Mouse (Mus musculus): ENCODE measurements at regions not wholly inside any gene's neighbourhood (a gene's known extent, or its start where the extent isn't known, plus 50 kb on each side); places are given as distances from the start of the nearest gene placed in this dataset.

DNA sequence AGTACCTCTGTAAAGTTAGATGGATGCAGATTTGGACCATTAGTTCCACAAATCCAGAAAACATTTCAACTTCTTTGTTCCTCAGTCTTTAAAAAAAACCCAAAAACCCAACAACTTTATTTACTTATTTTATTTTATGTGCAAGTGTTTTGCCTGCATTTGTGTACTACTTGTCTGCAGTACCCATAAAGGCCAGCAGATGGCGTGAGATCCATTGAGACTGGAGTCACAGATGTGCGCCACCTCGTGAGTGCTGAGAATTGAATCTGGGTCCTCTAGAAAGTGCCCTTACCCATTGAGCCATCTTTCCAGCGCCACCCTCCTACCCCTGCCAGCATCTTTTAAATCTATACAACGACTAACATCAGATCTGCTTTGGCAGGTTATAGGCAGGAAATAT, 53.0 kb downstream of the Gm12689 start:
- DNase-seq (ENCODE audit: low read depth) = peak; percentile 40

DNA sequence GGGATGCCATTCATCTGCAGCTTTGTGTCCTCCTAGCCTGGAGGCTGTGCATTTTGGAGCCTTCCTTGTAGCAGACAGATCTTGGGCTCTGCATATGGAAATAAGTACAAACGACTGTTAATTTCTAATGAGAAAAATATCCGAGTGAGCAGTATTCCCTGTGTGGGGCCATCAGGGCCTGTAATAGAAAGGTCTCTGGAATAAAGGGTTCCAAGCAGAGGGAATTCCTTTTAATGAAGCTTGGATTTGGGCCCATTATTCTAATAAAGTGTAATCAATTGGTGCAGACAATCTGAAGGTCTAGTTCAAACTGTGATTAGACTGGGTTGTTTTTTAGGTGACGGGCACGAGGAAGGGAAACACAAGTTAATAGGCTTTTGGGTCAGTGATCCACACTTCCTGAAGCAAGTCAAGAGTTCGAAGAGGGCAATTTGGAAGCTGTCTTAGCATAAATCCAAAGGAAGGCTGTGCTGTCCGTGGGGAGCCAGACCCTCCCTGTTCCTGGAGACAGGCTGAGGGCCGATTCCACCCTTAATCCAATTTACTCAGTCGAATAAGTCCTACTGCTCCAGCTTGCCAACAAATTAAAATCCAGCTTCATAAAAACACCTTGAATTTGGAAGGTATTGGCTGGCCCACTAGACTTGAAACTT, 57.5 kb downstream of the Gm12689 start:
- no peak for DNase-seq (ENCODE audit: low read depth)

DNA sequence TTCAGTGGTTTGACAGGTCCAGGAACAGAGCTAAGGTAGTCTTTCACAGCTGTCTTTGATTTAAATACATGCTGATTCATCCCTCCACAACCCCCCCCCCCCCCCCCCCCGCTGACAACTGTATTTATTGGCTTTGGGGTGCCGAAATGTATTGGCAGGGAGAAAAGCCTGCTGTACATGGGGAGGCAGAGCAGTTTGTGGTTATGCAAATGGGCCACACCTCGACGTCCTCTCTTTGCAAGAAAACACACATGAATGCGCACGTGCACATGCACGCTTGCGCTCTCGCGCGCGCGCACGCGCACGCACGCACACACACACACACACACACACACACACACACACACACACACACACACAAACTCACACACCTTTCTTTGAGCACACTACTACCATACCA, 58.5 kb downstream of the Gm12689 start:
- DNase-seq (ENCODE audit: low read depth) = peak; percentile 56

DNA sequence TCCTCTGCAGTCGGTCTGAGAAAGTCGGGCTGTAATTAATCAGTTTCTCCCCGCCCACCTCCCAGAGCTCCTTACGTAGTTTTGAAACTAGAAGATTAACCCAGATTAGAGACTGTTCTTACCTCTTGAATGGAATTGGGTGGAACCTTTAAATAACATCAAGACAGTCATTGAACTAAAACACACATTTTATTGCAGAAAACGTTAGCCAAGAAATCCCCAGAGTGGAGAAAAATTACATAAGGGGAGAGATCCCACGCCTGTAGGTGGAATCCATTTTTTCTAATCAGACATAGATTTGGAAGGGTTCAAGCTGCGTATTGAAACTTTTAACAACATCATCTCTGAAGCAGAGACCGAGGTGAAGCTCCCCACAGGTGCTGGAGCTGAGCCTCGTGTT, 59.1 kb downstream of the Gm12689 start:
- DNase-seq (ENCODE audit: low read depth) = no peak

DNA sequence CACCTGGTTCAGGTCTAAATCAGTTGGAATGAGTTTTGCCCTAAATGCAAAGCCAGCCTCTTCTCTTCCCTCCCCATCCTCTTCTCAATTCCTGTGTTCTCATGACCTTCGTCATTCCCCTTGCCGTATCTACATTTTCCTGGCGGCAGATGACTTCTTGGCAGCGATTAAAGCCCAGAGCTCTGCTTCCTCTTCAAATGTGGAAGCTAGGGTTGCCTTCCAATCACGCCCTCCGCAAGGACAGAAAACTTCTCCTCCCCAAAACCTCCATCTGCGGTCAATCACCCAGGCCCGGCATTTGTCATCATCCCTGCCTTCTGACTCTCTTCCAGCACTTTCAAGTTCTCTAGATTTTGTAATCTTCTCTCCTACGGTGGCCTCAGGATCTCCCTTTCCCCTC, 72.3 kb downstream of the Gm12689 start:
- no peak for DNase-seq (ENCODE audit: low read depth)

DNA sequence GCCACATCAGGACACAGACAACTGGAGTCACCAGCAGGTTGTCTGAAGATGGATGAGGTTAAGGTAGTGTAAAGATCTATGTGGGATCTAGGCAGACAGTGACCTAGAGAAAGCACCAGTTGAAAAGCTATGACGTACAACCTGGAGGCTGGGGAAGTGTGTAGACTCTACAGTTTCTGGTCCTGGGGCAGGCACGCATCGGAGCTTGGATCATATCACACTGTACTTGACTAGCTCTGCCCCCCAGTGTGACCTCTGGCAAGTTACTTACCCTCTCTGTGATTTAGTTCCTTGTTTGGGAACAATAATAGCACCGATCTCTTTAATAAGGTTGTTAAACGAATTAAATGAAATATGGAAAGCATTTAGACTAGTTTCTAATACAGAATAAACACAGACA, 75.5 kb downstream of the Gm12689 start:
- DNase-seq (ENCODE audit: low read depth) = no peak

DNA sequence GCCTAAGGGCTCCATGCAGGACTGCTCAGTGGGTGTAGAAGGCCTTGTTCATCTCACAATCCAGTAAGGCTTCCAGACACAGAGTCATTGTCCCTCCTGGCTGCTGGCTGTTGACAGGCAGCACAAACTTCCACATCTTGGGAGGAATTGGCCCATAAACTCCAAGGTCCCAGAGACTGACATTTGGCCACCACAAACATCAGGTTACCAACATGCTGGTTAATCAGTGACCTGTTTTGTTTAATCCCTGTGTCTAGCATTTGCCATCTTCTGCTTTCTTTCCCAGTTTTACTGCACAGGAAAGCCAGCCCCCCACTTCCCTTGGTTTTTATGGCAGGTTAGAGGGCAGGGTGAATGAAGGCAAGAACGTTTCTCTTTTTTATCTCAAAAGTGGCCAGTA, 80.5 kb downstream of the Gm12689 start:
- DNase-seq (ENCODE audit: low read depth) = no peak

DNA sequence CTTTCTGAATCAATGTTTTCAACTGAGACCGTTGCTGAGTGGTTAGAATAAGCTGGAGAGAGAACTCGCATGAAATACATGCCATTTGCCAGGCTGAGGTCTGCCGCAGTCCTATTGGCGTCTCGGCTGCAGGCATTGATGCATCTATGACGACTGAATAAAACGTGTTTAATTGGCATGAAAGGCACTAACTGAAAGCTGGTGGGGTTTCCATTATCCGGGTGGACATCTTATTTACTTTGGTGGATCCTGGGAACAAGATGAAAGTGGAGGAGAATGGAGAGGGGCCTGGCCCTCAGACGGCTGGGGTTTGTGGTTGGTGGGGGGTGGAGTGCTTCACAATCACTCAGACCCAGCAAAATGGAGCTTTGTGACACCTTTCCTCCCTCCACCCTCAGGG, 81.2 kb downstream of the Gm12689 start:
- no peak for DNase-seq (ENCODE audit: low read depth)

DNA sequence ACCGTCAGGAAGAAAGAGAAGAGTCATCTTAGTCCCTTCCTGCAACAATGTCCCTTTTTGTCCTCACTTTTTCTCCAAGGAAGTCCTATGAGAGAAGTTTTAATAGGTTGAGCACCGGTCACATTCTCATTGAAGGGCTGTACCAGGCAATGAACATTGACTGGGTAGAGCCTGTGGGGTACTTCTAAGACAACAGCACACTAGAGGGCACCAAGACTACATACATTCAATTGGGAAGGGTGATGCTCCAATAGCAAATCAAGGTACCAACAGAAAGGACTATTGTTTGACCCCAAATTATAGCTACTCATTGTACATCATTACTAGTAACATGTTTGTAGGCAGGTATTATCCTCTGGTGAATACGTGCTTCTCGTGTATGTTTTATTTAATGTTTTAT, 84.3 kb downstream of the Gm12689 start:
- peak; percentile 34 for DNase-seq (ENCODE audit: low read depth)

DNA sequence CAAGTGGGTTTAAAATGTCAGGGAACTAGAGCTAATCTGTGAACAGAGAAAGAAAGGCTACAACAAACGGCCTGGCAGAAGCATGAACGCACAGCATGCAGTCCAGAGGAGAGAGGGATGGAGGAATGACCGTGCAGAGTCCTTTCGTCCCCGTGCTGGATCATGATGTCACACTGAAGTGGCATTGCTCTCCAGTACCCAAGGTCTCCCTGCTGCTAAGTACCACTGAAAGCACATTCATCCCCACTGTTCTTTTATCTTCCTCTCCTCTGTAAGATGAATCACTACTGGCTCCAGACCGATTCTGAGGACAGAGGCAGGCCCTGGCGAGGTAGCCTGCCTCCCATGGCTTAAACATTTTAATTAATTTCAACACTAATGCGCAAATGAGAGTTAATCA, 89.7 kb downstream of the Gm12689 start:
- DNase-seq (ENCODE audit: low read depth) = no peak

DNA sequence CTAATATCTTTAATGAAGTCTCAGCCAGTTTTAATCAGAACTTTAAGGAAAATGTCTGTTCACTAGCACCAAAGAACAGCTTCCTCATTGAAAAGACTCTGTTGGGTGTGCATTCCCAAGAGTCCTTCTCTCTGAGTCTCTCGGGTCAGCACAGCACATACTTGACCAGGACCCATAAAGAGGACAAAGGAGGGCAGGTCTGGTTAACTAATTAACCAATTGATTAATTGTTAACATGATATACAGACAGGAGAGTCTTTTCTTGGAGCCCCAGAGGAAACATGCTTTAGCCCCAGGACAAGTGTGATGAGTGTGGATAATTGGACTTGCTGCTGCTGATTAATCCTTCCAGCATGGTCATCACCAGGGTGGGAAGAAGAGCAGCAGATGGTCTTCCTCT, 93.7 kb downstream of the Gm12689 start:
- no peak for DNase-seq (ENCODE audit: low read depth)

DNA sequence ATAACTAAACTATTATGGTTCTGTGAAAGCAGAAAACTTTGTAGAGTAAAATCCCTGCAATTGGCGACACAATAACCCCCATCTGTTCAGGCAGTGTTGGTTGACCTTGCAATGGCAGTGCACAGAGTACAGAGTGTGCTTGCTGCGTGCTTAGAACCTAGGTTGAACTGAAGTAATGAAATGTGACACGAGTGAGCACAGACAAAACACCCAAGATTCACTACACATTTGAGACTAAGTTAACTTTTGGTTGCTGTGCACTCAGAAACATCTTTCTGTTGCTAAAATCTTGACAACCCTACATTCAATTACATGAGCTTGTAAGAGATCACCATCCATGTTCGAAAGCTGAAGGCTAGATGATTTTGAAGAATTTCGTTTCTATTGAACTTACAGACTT, 97.3 kb downstream of the Gm12689 start:
- DNase-seq (ENCODE audit: low read depth) = no peak

DNA sequence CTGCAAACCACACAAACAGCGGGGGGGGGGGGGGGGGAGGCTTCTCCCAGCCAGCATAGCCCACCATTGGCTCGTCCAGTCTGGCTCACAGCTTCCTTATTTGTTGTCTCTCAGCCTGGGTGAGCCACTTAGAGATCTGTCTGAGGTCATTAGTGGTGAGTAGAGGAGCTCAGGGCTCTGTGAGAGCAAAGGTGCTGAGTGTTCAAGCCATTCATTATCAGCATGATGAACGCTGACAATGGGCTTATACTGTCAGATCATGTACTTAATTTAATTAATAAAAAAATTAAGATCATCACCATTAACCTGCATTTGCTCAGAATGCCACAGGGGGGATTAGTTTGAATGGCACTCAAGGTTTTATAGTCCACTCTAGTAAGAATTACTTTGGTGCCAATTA, 98.5 kb downstream of the Gm12689 start:
- DNase-seq (ENCODE audit: low read depth) = no peak

DNA sequence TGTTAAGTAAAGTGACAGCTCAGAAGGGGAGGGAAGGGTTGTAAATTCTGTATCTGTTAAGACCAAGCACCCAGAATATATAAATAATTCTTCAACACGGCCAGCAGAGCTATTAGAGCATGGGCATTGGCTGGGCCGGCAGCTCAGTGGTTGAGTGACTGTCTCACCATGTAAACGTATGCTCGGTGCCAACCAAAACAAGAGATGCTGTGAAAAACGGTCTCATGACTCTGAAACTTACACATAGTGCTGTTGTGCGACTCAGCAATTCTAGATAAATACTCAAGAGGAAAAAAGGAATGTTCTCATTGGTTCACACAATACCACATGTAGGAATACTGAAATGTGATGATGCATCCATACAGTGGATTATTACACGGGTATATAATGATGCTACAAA, 111.8 kb downstream of the Gm12689 start:
- DNase-seq (ENCODE audit: low read depth) = peak; percentile 66

DNA sequence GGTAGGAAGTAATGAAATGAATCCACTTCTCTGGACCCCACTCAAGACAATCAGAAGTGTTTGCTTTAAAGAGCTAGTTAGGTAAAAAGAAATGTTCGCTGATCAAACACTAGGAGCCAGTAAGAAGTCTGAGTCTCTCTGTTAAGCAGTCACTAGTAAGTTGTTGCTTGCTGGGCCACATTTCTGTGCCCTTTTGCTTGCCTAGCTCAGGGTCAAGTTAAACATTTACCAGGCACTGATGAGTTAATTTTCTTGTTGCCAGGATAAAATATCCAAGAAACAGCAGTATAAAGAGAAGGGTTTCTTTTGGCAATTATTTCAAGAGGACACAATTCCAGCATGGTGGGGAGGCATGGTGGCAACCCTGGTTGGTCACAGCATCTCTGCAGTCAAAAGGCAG, 127.7 kb downstream of the Gm12689 start:
- no peak for DNase-seq (ENCODE audit: low read depth)

DNA sequence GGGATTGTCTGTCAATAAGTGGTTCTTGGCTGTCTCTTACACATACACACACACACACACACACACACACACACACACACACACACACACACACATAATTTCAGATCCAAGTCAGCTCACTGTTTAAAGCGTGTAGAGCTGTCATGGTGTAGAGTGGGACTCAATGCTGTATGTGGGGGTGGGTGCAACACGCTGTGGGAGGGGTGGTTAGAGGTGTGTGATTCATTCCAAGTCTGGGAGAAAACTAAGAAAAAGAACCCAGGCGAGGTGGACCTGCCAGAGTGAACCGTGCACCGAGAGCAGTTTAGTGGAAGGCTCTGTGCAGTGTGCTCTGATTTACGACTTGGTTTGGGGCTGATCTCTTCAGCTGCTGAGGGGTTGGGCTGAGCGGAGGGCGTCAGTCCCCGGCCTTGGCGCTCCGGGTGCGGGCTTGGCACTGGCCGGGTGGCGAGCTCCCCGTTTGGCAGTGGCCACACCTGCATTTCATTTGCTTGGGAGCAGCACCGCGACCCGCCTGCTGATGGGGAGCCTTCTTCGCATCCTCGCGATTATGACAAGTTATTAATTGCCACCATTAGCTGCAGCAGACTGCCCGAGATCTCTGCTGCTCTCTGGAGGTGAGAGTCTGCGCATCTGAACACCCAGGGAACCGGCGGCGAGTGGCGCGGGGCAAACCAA, 149.5 kb downstream of the Gm12689 start:
- DNase-seq (ENCODE audit: low read depth) = no peak

DNA sequence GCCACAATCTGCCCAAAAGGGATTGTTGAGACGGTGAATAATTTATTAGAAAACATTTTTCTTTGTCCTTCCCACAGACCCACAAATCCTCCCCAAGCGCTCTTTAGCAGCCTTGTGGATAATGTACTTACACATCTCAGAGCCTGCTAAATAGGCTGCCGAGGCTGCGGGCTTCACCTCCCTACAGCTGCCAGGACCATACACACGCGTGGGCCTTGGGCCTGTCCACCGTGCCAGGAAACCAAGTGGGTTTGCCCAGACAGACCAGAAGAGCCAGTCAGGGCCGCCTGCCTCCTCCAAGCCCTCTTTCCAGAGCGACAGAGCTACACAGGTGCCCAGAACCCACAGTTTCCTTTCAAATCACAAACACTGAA, 150.0 kb downstream of the Gm12689 start:
- DNase-seq (ENCODE audit: low read depth) = no peak

DNA sequence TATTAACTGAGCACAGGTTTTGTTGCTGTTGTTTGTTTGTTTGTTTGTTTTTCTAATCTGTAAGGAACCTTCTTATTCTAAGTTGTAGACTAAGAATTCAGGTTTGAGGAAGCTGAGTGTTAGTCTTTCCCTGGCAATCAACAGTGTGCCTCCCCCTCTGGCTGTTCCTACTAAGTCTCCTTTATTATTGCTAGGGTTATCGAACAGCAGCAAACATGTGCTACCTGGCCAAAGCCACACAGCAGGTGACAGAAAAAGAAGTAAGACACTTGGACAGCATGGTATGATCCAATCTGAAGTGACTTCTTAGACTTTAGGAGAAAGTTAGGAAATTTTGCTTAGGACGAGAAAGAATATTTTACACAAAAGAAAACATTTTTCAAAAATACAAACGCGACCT, 163.3 kb downstream of the Gm12689 start:
- no peak for DNase-seq (ENCODE audit: low read depth)

DNA sequence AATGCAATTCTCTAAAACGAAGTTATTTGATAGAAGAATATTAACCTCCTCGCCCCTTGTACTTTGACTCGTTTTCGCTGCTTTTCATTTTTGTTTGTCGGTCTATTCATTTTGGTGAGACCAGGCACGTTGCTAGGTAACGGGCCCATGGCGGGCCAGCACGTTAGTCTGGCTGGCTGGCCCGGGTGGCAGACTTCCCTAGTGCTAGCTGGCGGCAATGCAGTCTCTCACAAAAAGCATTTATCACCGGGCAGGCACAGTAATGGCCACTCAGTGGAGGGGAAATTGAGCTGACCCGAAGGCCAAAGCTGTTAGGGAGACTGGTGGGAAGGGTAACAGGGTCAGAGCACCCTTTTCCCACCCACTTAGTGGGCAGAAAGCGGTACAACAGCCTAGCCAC, 163.7 kb downstream of the Gm12689 start:
- peak; percentile 16 for DNase-seq (ENCODE audit: low read depth)

DNA sequence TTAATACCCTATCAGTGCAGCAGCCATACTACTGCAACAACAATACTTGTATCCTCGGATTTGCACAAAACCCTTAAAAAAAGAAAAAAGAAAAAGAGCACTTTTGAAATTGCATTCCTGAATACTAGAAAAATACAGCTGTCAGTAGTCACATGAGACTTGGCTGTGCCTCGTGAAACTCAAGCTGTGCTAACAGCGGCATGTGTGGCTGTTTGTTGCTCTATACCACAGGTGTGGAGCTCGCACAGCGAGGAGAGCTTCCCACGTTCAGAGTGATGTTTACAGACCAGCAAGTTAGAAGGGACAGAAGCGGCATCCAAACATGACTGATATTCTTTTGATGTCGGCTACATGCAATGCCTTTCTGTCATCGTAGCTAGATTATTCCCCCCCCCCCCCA, 169.8 kb downstream of the Gm12689 start:
- DNase-seq (ENCODE audit: low read depth) = no peak

DNA sequence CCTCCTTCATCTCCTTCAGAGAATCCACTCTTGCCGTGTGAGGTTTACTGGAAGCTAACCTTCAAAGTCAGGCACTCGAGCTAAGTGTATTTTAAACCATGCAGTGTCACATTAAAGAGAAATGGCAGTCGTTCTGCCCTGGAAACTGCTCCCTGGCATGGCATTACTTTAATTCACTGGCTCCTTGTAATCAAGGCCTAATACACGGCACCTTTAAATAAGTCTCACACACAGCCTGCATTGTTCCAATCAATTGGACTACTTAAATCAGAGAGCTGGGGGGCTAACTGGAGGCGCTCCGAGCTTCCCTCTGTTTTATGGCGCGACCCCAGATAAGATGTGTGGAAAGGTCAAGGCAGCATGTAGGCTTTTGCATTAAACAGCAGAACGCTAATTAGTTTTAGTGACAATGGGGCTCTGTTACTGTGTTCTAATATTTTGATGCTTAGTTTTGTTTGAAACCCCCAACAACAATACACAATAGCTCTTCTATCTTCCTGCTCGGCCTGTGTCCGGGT, 180.1 kb downstream of the Gm12689 start:
- DNase-seq (ENCODE audit: low read depth) = no peak

DNA sequence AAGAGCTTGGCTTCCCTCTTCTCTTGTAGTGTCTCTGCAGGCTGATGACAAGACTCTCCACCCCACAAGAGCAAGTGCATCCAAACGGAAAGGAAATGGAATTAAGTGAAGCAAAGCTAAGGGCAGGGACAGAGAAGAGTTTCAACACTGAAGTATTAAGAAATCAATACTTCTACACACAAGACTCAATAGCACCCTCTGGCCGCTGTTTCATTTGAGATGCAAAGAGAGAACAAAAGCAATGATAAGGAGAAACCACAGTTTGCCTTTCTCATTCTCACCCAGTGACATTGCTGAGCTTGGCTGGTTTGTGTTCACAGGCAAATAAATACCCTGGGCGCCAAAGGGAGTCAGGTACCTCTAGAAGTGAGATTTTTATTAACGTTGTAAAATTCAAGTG, 171.8 kb upstream of the Foxd3 start:
- DNase-seq (ENCODE audit: low read depth) = peak; percentile 15

DNA sequence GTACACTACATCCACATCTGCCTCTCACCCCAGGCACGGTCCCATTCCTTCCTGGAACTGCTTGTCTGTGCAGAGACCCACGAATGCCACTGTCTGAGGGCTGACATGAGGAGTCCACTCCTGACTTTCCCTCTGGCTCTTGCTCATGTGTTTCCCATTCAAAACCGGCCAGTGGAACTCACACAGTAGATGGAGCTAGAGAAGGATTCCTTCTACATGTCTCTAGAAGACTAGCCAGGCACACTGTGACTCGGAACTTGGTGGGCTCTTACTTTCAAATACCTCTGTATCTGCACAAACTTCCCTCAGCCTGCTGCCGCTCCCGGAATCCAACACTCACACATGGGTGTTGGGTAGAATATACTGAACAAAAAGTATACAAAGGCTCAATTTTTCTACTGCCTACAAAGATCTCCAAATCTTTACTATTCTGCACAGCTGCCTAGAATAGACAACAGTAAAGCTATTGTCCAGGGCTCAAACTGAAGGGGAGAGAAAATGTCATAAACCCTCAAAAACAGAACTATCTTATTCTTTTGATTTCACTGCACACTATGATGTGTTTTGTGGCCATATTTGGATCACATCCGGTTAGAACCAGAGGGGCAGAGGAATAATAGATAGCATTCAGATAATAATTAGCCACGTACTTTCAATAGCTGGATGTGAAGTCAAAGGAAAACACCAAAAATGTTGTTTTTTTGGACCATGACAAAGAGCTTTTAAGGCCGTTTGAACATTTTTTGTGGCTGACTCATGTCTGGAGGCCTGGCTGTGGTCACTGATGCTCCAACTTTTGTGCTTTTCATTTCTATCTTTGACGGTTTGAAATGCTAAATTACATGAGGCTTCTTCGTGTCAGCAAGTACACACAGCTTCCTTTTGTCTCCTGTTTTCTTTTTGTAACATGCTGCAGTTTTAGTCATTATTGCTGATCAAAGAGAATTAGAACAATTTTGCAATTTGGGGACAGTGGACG, 164.3 kb upstream of the Foxd3 start:
- DNase-seq (ENCODE audit: low read depth) = peak; percentile 73

All from NIH3T3 (cell line).